Mouse (Mus musculus) lung, postnatal 10 days (tissue): Measurements from ENCODE around the gene Dcaf15.

Source experiments
- DNase-seq: peaks from one replicate; pipeline ENCODE4 v3.0.0; 2021

Dcaf15 gene

GRCm38 (mm10) chr8:84065457-84066072 is 39.0 kb downstream of the Dcaf15 start:
- DNase-seq = no peak

- DNase-seq = no peak
These were observed 39.5 kb downstream of the Dcaf15 start, which contains the start of gene Gm10643 for GRCm38 (mm10) chr8:84065037-84065436. Gene Gm10643, minus strand, starts transcription at chr8:84065137.

- DNase-seq = peak; percentile 49
These were observed 40.5 kb downstream of the Dcaf15 start for GRCm38 (mm10) chr8:84063861-84064610.

- no peak for DNase-seq
These were observed 44.3 kb downstream of the Dcaf15 start for GRCm38 (mm10) chr8:84060245-84060644.

GRCm38 (mm10) chr8:84059226-84059625 is 45.3 kb downstream of the Dcaf15 start:
- no peak for DNase-seq

- DNase-seq = no peak
These were observed 46.7 kb downstream of the Dcaf15 start for GRCm38 (mm10) chr8:84057827-84058226.

- DNase-seq = no peak
These were observed 51.3 kb downstream of the Dcaf15 start for GRCm38 (mm10) chr8:84053229-84053628.

- DNase-seq = no peak
These were observed 51.8 kb downstream of the Dcaf15 start for GRCm38 (mm10) chr8:84052746-84053145.

- no peak for DNase-seq
These were observed 56.4 kb downstream of the Dcaf15 start for GRCm38 (mm10) chr8:84048171-84048570.
